Mouse (Mus musculus) cerebellum, adult 11-12 months (tissue): Measurements from ENCODE around the gene Znrf2.
"Not testable (repeated sequence)": the region's sequence is repeated elsewhere in the genome, so short reads cannot be mapped to it uniquely, and the experiment has no call there.

Experiments
- DNase-seq: peaks from one replicate; pipeline ENCODE4 v3.0.0; 2022

Znrf2 gene

DNA sequence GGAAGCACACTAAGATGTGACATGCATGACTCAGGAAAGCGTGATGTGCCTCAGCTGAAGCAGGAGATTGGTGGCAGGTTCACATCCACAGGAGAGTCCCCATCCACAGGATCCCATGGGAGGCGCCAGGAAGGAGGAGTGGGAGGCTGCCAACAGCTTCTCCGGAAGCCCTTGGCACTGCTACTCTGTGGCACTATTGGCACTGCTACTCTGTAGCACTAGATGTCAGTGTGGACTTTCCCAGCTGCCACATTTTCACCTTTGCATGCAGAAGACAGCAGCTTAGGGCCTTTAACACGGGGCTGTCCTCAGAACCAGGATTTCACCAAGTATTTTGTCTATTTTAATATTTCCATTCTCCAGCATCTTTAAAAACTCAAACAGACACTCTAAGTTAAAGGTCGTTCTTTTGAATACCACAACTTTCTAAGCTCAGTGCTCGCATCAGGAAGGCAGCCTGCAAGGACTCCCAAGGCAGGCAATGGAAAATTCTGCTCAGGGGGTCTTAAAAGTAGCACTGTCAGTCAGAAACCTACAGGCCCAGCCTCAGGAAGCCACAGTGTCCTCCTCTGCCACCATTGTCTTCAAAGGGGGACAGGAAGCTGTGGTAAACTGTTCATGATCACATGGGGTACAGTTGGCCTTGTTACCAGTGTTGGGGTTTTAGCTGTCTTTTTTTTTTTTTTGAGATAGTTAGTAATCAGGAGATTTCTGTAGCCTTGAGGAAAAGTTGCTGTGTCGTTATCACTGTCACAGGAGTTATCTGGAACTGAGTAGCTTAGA, 7.0 kb upstream of the Znrf2 start:
- DNase-seq: peak; percentile 72

DNA sequence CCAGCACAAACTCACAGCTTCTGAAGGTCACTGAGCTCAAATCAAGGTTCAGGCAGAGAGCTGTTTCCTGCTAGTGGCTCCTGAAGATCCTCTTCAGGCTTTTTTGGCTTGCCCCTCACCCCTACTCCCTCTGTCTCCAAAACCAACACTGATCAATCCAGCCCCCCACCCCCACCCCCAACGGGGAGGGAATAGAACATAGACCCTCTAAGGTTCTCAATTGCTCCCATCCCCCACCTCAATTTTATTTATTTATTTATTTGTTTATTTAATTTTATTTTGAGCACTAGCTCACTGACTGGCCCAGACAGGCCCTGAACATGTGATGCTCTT, 6.4 kb upstream of the Znrf2 start:
- DNase-seq: no peak

DNA sequence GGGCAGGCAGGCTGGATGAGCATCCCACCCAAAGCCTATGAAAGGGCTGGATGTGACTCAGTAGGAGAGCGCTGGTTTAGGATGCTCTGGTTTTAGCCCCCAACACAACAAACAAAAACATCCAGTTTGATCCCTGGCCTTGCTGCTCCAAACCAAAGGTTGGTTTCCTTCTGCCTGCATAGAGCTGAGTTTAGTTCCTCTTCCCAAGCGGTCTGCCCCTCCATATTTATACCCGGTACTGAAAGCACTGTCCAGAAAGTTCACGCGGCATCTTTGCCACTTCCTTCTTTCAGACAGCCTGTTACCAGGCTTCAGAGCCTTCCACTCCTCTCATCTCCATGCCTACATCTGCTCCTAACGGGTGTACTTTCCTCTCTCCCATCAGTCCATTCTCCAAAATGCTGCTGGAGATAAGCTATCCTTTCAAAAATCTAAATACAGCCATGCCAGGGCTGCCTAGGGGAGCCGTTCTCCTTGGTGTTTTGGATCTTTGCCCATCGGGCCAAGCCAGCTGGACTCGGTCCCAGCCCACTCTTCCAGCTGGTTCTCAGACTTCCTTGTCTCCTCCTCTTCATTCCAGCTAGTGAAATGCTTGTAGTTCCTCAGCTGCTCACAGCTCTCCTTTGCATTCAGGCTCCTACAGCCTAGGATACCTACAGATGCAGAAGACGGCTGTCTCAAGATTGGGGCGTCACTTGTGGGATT, 5.0 kb upstream of the Znrf2 start:
- DNase-seq: peak; percentile 51

DNA sequence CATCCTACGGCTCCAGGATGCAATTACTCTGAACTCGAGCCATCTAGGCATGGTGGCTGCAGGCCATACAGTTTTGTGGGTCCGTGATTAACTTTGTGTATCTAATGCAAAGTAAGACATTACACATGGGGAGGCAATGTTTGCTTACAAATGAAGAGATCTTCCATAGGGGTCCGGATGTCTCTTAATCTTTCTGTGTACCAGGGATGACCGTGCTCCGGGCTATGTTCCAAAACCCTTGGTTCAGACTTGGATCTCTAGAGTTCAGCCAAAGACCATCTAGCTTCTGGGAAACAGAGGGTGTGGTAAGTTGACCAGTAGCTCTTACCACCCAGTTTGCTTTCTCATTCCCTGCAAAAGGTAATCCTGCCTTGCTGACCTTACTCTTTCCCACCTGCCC, 4.4 kb upstream of the Znrf2 start:
- no peak for DNase-seq

DNA sequence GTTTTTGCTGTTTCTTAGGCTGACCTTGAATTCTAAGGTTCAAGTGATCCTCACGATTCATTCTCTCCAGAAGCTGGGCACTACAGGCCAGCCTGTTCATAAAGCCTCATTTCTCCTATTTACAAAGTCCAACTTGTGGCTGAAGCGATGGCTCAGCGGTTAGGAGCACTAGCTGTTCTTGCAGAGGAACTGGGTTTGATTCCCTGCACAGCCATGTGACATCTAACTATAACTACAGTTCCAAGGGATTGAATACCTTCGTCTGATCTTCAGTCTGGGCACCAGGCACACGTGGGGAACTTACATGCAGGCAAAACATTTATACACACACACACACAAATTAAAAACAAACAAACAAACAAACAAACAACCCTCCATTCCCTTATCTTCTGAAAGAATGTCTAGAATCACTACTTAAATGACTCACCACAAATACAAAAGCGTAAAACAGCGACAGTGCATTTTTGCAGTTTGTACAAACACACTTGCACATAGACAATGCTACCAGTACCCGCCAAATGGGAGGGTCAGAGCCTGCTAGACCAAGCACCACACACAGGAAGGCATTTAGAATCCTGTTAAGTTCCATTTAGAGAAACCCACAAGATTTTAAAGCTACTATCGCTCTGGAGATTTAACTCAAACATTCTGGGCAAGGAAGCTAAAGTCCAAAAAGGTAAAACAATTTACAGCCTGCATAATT, 1.1 kb upstream of the Znrf2 start:
- DNase-seq: no peak

DNA sequence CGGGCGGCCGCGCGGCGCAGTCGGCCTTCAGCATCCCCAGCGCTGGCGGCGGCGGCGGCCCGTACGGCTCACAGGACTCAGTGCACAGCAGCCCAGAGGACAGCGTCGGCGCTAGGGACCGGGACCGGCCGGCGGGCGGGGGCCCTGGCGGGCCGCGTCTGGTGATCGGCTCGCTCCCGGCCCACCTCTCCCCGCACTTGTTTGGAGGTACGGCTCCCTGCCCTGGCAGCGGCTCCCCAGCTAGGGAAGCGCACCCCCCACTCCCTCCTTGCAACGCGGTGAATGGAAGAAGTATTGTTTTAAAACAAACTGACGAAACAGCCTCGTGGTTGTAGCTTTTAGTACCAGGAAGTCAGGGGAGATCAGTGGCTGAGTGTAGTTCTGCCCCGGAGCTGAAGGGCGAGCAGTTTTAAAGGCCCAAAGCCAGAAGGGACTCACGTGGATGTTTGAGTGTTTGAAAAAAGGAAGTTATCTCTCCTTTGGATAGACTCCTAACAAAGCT, 601 bp downstream of the Znrf2 start:
- peak; percentile 51 for DNase-seq

DNA sequence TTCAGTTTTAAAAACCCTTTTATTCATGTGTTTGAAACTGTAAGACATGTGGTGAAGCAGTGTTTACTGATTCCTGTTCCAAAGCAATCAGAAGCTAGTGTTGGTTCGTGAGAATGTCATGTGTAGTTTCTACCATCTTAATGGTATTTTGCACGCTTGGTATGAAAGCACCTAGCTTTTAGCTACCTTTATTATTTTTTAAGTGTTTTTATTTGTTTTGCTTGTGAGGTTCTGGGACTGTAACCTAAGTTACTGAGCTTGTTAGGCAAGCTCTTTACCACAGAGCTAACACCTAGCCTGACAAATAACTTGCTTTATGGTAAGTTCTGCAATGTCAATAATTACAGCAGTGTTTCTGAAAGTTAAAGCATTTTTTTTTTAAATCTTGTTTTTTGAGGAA, 1.7 kb downstream of the Znrf2 start:
- no peak for DNase-seq

DNA sequence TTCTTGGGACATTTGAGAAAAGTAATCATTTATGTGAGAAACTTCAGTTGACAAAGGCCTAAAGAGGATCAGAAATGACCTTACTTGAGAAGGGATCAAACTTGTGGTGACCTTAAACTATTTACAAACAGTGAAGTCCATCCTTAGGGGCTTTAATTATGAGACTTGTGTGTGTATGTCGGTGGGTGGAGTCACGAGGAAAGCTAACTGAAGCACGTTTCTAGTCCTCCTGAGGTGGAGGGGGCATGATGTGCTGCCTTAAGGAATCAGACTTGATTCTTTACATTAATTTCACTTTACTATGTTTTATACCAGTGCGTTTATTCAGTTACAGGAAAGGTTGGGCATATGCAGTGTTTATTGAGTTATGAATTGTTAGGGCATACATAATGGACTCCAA, 2.6 kb downstream of the Znrf2 start:
- DNase-seq: no peak

DNA sequence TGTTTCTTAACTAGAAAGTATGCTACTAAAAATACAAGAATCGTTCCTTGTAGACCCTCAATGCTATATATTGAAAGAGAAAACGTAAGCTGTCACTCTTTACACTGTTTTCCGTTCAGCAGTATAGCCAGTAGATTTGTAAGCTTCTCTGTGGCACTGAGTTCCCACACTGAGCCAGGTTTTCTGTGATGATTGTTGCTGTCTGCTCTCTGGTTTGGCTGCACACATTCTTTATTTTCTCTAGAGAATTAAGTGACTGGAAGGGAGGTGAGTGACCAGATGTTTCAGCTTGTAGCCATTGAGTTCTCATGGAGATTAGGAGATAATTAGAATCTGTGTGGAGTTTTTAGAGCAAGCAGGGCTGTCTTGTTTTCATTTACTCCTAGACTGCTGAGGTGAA, 3.0 kb downstream of the Znrf2 start:
- no peak for DNase-seq

DNA sequence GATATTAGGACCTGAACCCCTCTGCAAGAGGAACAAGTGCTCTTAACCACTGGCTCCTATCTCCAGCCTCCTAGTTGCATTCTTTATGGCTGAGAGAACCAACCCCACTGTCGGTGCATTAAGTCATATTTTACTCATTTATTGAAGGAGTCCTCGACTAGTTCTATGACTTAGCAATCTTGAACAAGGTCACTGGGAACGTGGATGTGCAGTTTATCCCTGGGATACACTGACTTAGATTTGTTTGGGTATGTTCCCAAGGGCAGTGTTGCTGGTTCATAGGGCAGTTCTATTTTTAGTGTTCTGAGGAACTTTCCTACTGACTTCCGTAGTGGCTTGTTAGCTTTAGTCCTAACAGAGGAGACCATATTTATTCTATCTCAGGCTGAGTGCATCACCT, 5.6 kb downstream of the Znrf2 start:
- DNase-seq: no peak

DNA sequence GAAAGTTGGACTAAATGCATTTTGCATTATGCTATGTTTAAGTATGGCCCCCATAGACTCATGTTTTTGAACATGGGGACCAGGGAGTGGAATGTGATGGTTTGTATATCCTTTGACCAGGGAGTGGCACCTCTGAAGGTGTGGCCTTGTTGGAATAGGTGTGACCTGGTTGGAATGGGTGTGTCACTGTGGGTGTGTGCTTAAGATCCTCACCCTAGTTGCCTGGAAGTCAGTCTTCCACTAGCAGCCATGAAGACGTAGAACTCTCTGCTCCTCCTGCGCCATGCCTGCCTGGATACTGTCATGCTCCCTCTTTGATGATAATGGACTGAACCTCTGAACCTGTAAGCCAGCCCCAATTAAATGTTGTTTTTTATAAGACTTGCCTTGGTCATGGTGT, 7.8 kb downstream of the Znrf2 start:
- not testable (repeated sequence) for DNase-seq

DNA sequence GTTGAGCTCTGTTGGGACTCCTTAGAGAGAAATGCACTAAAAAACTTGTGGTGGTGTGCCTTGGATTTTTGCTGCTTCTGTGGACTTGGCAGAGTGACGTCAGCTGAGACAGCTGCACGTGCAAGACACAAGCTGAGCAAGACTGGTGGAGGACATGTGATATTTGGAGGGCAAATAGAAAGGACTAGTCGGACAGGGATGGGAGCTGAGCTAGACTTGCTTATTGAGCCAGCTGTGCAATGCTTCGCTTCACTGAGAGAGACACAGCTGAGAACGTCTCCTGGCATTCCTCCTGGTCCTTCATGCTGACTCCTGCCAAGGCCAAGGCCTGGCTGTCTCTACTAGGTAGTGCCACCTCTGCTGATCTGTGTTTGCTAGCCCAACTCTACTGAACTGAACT, 10.8 kb downstream of the Znrf2 start:
- no peak for DNase-seq

DNA sequence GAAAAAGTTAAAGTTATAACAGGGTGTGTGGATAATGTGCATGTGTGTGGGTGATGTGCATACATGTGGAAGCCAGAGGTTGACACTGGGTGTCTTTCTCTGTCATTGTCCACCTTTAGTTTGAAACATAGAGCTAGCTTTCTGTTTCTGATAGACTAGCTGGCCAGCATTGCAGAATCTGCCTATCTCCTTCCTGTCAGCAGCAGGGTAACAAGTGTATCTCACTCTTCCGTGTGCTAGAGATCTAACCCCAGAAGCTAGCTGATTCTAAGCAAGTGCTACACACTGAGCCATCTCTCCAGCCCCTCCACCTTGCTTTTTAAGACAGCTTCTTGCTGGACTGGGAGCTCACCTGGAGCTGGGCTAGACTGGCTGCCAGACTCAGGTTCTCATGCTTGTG, 11.6 kb downstream of the Znrf2 start:
- no peak for DNase-seq

DNA sequence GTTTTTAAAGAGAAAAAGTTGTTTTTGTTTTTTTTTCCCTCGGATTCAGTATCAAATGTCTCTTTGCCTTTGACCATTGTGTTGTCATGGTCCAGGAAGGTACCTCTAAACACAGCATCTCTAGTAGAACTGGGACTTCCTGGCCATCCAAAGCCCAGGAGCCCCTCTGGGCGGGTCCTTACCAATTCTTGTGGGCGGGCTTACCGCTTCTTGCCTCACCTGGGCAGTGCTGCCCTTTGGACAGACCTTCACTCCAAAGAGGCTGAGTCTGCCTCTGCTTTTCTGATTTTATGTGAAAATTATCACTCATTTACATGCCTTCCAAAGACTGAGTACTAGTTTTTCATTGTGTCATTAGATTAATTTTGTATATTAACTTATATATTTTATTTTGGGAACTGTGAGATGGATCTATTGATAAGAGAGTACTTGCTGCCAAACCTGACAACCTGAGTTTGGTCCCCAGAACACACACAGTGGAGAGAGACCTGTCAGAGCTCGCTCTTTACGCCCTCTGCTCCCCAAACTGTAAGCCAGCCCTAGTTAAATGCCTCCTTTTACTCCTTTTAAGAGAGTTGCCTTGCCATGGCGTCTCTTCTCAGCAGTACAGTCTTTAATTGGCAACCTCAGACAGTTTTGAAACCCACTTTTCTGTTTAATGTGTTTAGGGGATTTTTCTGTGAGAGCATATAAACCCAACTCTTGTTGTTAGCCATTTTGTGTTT, 13.5 kb downstream of the Znrf2 start:
- DNase-seq: no peak

DNA sequence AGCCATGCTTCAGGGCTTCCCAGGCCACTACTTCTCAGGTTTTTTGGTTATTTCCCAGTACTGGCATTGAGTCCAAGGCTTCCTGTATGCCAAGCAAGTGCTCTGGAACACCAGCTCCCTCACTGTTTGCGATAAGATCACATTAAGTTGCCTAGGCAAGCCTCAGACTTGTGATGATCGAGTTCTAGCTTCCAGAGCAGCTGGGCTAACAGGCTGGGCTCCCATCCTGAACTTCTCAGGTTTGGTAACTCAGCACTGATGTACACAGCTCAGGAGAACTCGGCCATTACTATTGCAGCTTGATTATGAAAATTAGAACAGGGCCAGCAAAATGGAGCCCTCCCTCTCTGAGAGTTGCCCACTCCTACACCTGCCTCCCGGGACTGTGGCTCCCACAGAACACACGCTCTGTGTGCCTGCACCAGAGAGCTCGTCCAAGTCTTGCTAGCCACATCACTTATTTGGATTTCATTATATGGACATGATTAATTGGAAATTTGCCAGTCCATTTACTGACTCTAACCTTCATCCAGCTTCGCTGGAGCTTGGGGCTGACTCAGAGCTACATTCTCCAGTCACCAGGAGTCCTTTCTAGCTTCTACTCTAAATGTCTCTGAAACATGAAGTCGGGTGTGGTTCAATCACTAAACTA, 14.5 kb downstream of the Znrf2 start:
- DNase-seq: no peak

DNA sequence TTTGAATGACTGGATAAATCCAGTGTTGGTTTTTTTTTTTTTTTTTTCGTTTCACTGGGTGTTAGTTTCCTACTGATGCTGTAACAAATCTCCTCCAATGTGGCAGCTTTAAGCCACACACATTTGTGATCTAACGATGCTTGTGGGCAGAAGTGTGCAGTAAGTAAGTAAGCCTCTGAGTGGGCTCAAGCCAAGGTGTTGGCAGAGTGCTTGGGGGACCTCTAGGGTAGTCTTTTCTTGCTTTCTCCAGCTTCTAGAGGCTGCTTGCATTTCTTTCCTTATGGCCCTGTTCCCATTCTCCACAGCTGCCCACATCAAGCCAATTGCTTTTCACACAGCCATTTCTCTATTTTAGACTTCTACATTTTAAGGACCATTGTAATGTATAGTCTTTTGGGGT, 16.7 kb downstream of the Znrf2 start:
- DNase-seq: no peak

DNA sequence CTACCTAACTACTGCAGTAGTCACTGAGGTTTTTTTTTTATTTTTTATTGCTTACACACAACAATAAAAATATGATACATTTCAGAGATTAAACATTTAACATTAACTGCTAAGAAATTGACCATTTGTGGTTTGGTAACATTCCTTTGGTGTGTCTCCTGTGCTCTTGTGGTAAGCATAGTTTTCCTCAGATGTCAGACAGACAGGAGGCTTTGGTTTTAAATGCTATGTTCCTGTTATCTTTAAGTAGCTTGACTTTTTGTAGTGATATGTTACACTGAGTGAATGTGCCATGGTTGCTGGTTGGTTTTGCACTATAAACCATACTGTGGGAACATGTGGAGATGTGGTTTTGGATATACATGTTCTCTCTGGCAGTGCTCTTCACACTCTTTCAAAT, 19.9 kb downstream of the Znrf2 start:
- no peak for DNase-seq

DNA sequence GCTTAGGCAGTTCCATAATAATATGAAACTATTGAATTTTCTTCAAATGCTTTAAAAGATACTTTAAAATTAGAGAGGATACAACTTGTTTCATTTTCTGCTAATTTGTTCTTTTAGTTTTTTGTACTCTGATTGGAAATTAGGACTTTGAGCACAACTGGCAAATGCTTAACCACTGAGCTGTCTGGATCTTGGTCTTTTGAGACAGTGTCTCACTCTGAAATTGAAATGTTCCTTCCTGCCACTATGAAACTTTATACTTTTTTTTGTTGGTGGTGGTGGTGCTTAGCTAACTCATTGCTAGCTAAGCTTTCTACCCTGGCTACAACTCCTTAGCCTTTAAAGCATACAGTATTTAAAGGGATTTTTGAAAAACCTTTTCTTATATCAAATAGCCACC, 24.7 kb downstream of the Znrf2 start:
- DNase-seq: no peak

DNA sequence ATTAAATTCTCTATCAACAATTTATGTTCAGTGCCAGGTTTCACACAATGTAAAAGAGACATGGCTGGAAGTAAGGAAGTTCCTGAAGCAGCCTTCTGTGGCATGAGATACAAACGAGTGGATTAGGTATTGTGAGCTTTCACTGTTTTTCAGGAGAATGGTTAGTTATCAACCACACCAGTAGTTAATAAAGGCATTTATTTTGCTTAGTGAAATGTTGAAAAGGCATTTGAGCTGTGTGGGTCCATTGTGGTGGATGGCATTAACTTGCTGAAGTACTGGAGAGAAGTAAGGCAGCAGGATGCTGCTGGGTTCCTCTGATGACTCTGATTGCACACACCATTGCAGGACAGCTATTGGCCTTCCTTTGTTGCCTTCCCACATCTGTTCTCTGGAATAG, 25.3 kb downstream of the Znrf2 start:
- no peak for DNase-seq

DNA sequence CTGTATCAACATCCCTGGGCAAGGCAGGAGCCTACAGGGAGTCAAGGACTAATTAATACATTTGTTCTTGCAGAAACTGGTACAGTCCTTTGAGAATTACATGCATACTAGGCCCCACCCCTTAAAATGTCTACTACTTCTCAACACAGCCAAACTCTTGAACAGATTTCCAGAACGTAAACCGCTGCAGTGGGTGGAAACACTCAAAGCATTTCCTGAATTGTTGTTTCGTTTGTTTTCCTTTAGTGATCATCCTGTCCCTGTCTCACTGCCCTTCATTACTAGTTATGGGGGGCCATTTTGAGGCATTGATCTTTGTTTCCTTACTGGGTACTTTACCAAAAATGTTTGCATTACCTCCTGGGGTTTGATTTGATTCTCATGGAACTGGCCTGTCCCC, 31.8 kb downstream of the Znrf2 start:
- DNase-seq: no peak

DNA sequence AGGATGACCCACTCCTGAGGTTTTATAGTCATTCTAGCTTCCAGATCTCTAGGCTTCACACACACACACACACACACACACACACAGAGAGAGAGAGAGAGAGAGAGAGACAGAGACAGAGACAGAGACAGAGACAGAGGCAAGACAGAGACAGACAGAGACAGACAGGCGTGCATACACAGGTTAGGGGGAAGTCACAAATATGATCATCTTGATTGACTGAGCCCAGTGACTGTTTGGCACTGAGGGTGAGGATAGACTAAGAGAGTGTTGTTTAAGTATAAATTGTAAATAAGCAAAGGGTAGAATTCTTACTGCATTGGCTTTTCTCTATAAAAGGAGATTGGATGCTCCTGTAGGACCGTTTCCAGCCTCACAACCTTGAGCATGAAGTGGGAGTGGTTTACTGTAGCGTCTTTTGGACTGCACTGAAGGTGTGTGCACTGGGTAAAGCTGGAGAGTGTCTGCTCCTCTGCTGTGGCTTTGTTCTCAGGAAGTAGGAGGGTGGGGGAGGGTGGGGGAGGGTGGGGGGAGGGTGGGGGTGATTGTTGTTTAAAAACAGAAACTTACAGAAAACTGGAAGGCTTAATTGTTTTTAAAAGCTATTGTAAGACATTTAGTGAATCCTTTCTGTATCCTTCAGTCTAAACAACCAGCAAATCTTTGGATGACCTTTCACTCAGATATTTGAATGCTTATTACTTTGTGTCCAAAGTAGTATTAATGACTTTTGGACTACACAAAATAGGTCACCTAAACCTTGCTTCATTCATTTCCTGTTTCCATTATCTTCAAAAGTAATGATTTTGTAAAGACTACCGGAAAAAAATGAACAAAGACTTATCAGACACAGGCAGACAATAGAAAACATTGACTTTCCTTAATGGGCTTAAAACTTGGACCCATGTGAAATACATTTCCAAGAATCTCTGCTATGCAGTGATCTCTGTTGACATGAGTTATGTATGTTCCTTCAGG, 32.8 kb downstream of the Znrf2 start:
- DNase-seq: no peak

DNA sequence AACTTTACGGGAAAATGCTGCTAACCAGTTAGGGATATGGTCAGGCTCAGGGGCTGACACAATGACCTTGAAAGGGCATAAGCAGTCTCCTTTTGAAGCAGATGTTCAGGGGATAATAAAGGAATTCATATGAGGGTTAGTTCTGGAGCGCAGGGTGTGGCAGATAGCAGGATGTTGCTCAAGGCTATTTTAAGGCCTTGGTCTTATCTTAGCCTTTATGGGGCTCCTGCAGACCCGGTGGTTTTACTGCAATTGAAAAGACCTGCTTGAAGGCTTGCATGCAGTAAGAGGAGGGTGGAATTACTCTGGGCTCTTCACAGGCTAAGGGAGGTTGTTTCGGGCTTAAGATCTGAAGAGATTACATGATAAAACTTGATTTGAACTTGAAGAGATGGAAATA, 35.1 kb downstream of the Znrf2 start:
- no peak for DNase-seq
